Mouse (Mus musculus) G1E (cell line): ENCODE data around the gene Gtf2f1.

Experiments used
- CTCF ChIP-seq: IDR thresholded peaks from 2 replicates; pipeline ENCODE4 v1.5.1; 2012; ENCODE audit warnings: low read depth, low read length, inconsistent platforms, mixed read lengths
- GATA1 ChIP-seq: IDR thresholded peaks from 2 replicates; pipeline ENCODE4 v1.6.1; 2012; ENCODE audit warnings: borderline replicate concordance, low read length, inconsistent platforms, mixed read lengths
- TAL1 ChIP-seq: conservative IDR thresholded peaks from 2 replicates; pipeline ENCODE4 v1.6.1; 2012; ENCODE audit warnings: low read depth, low read length, inconsistent platforms, mixed read lengths

DNA sequence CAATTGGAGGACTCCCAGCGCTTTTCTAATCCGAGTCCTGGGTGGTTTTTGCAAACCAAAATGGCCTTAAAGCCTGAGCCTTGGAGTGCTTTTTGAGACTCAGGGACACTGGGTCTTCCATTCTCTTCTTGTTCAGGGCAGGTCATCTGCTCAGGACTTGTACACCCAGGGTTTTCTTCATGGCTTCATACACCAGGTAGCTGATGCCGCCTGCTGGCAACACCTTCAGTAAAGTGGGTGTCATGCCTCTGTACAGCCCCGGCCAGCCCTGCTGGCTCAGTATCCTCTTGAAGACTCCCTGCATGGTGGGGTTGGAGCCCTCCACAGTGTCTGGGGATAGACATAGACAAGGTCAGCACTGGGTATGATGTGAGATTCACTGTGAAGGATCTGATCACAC, 21.8 kb upstream of the Gtf2f1 start:
- TF ChIP-seq CTCF (no peak), GATA1 (no peak), TAL1 (no peak)
